Comparison of ENCODE assay signal across 8 mouse cellular contexts in the genomic region with DNA sequence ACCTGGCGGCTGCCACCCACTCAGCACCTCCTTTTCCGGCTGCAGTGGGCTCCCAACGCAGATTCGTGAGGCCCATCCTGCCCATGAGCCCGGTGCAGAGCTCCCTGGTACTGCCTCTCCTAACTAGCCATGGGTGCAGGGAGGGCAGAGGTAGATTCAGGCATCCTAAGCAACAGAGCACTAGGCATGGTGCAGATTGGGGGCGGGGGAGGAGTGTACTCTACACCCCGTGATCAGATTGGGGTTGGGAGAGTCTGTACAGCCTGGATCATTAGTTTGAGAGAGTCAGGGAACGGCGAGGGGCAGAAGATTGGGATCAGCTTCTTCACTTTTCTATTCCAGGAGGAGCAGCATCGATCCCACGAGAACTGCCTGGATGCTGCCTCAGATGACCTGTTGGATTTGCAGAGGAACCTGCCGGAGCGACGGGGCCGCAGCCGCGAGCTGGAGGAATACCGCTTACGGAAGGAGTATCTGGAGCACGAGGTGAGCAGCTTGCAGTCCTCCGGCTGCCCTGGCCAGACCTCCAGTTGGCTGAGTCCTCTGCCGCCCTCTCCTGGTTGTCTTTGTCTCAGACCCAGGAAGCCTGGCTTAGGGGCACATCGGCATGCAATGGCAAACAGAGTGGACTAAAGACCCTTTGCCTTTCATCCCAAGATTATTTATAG. TPM values are rescaled to one million over a fixed set of nuclear protein-coding genes. Genes with fewer than 3 reads are reported as not detected.
DNase-seq lines count a peak whose midpoint lies in the region; ATAC-seq lines count a peak whose summit lies in the region.

No protein-coding gene starts in this region.

- H3K27me3 ChIP-seq in embryonic facial prominence, embryonic 11.5 days (ENCODE audit: control insufficient read depth, insufficient read depth, low read length) = no peaks in the 10 kb centered on the region
- H3K27me3 ChIP-seq in heart, embryonic 11.5 days (ENCODE audit: control insufficient read depth, insufficient read depth, low read length) = peaks cover 16% of the 10 kb centered on the region
- no peaks in the 10 kb centered on the region for H3K27me3 ChIP-seq in liver, embryonic 15.5 days
- H3K27me3 ChIP-seq in neural tube, embryonic 11.5 days (ENCODE audit: control insufficient read depth, insufficient read depth, low read length) = 0 out of 2 replicates have a peak, but pooled peaks cover 2% of the 10 kb centered on the region
- no peaks in the 10 kb centered on the region for H3K27me3 ChIP-seq in stomach, embryonic 15.5 days (replicated peaks)

- no peaks in the 10 kb centered on the region for H3K4me1 ChIP-seq in embryonic facial prominence, embryonic 11.5 days (ENCODE audit: control insufficient read depth, insufficient read depth, low read length)
- 0 out of 2 replicates have a peak, but pooled peaks cover 2% of the 10 kb centered on the region for H3K4me1 ChIP-seq in heart, embryonic 11.5 days (ENCODE audit: control insufficient read depth, insufficient read depth, low read length)
- H3K4me1 ChIP-seq in liver, embryonic 15.5 days (replicated peaks) = no peaks in the 10 kb centered on the region
- peaks cover 4% of the 10 kb centered on the region; the same call in 1 of the 2 replicates for H3K4me1 ChIP-seq in neural tube, embryonic 11.5 days (ENCODE audit: control insufficient read depth, insufficient read depth, low read length)
- no peaks in the 10 kb centered on the region; the same call in 1 of the 2 replicates for H3K4me1 ChIP-seq in stomach, embryonic 15.5 days

- WGBS in embryonic facial prominence, embryonic 11.5 days = 10% methylated on average over 23 of the region's 23 CpGs
- WGBS in heart, embryonic 11.5 days (ENCODE audit: insufficient replicate concordance) = 9% methylated on average over 23 of the region's 23 CpGs
- WGBS in liver, embryonic 15.5 days (ENCODE audit: insufficient replicate concordance) = 50% methylated on average over 23 of the region's 23 CpGs
- 13% methylated on average over 23 of the region's 23 CpGs for WGBS in neural tube, embryonic 11.5 days
- 14% methylated on average over 23 of the region's 23 CpGs for WGBS in stomach, embryonic 15.5 days

- no peak overlapping the region for H3K27ac ChIP-seq in embryonic facial prominence, embryonic 11.5 days (replicated peaks; ENCODE audit: low read depth, low read length)
- H3K27ac ChIP-seq in heart, embryonic 11.5 days (ENCODE audit: low read depth, low read length) = no peak overlapping the region
- no peak overlapping the region for H3K27ac ChIP-seq in liver, embryonic 15.5 days (replicated peaks)
- H3K27ac ChIP-seq in neural tube, embryonic 11.5 days (ENCODE audit: low read depth, low read length) = no peak overlapping the region
- H3K27ac ChIP-seq in stomach, embryonic 15.5 days = no peak overlapping the region

- DNase-seq in 416B (ENCODE audit: low read depth) = peak; percentile 64
- DNase-seq in adrenal gland, postnatal 14 days = peak; percentile 87
- DNase-seq in embryonic facial prominence, embryonic 11.5 days (ENCODE audit: low spot score) = peak; percentile 86
- DNase-seq in kidney, adult 9 months = peak; percentile 84
- peak; percentile 84 for DNase-seq in neural tube, embryonic 11.5 days (ENCODE audit: low spot score)

- H3K36me3 ChIP-seq in embryonic facial prominence, embryonic 11.5 days (replicated peaks; ENCODE audit: control insufficient read depth, insufficient read depth, low read depth, low read length) = no peaks in the 10 kb centered on the region
- H3K36me3 ChIP-seq in heart, embryonic 11.5 days (ENCODE audit: control insufficient read depth, insufficient read depth, low read length) = no peaks in the 10 kb centered on the region
- H3K36me3 ChIP-seq in liver, embryonic 15.5 days (replicated peaks) = peaks cover 71% of the 10 kb centered on the region
- H3K36me3 ChIP-seq in neural tube, embryonic 11.5 days (ENCODE audit: control insufficient read depth, insufficient read depth, low read length) = no peaks in the 10 kb centered on the region
- H3K36me3 ChIP-seq in stomach, embryonic 15.5 days = no peaks in the 10 kb centered on the region

- no peak overlapping the region for H3K9ac ChIP-seq in embryonic facial prominence, embryonic 11.5 days (replicated peaks; ENCODE audit: low read length)
- 0 out of 2 replicates have a peak overlapping the region, but pooled peaks have one; percentile 4 for H3K9ac ChIP-seq in heart, embryonic 11.5 days (ENCODE audit: low read depth, low read length)
- no peak overlapping the region for H3K9ac ChIP-seq in liver, embryonic 15.5 days
- H3K9ac ChIP-seq in neural tube, embryonic 11.5 days (ENCODE audit: low read length) = peak overlapping the region; percentile 38; the same call in 1 of the 2 replicates
- H3K9ac ChIP-seq in stomach, embryonic 15.5 days = no peak overlapping the region

- no peak overlapping the region for H3K4me3 ChIP-seq in embryonic facial prominence, embryonic 11.5 days (ENCODE audit: low read depth, low read length)
- no peak overlapping the region for H3K4me3 ChIP-seq in heart, embryonic 11.5 days (ENCODE audit: low read depth, low read length)
- no peak overlapping the region for H3K4me3 ChIP-seq in liver, embryonic 15.5 days (replicated peaks)
- peak overlapping the region; percentile 2; the same call in 1 of the 2 replicates for H3K4me3 ChIP-seq in neural tube, embryonic 11.5 days (ENCODE audit: low read depth, low read length)
- H3K4me3 ChIP-seq in stomach, embryonic 15.5 days (replicated peaks) = peak overlapping the region; percentile 19; the same call in 1 of the 2 replicates

- ATAC-seq in embryonic facial prominence, embryonic 11.5 days (replicated peaks; ENCODE audit: insufficient number of reproducible peaks, low FRiP score, low TSS enrichment, low read depth) = peak; percentile 58; the same call in 1 of the 2 replicates
- peak; percentile 41; the same call in 1 of the 2 replicates for ATAC-seq in heart, embryonic 11.5 days (replicated peaks; ENCODE audit: insufficient number of reproducible peaks, low FRiP score, low TSS enrichment)
- peak; percentile 57 for ATAC-seq in liver, embryonic 15.5 days (ENCODE audit: insufficient read depth)
- ATAC-seq in neural tube, embryonic 11.5 days (ENCODE audit: insufficient read depth, low FRiP score, low TSS enrichment) = peak; percentile 71; the same call in 1 of the 2 replicates
- ATAC-seq in stomach, embryonic 15.5 days (ENCODE audit: insufficient read depth, low FRiP score, low read depth) = 0 out of 2 replicates have a peak, but pooled peaks have one; percentile 56

- H3K4me2 ChIP-seq in embryonic facial prominence, embryonic 11.5 days (ENCODE audit: low read depth, low read length) = peak overlapping the region; percentile 38
- H3K4me2 ChIP-seq in heart, embryonic 11.5 days = peak overlapping the region; percentile 55
- H3K4me2 ChIP-seq in liver, embryonic 15.5 days = peak overlapping the region; percentile 20; the same call in 1 of the 2 replicates
- H3K4me2 ChIP-seq in neural tube, embryonic 11.5 days (ENCODE audit: low read depth) = peak overlapping the region; percentile 39
- peak overlapping the region; percentile 60 for H3K4me2 ChIP-seq in stomach, embryonic 15.5 days

- H3K9me3 ChIP-seq in embryonic facial prominence, embryonic 11.5 days (replicated peaks; ENCODE audit: control insufficient read depth, low read length) = no peaks in the 10 kb centered on the region
- no peaks in the 10 kb centered on the region for H3K9me3 ChIP-seq in heart, embryonic 11.5 days (replicated peaks; ENCODE audit: control insufficient read depth, low read length)
- no peaks in the 10 kb centered on the region for H3K9me3 ChIP-seq in liver, embryonic 15.5 days (replicated peaks)
- H3K9me3 ChIP-seq in neural tube, embryonic 11.5 days (ENCODE audit: control insufficient read depth, low read length) = no peaks in the 10 kb centered on the region
- no peaks in the 10 kb centered on the region for H3K9me3 ChIP-seq in stomach, embryonic 15.5 days

RNA-seq across cellular contexts. Expression of gene Psd4, which starts 38.1 kb away (rescaled TPM):
- total RNA-seq in adrenal gland, postnatal 14 days (2021) = 3.7 and 7.9 TPM in 2 replicates
- polyA plus RNA-seq in embryonic facial prominence, embryonic 11.5 days (2014; fragmentation: Nextera tagmentation; extraction: Ambion mirVana) = 1.3 and 1.6 TPM in 2 replicates
- polyA plus RNA-seq in heart, embryonic 11.5 days (2014; fragmentation: Nextera tagmentation; extraction: Ambion mirVana) = 0.42 and 0.46 TPM in 2 replicates
- polyA plus RNA-seq in liver, embryonic 15.5 days (2015; fragmentation: Nextera tagmentation; extraction: Ambion mirVana) = 7.6 and 8.1 TPM in 2 replicates
- polyA plus RNA-seq in neural tube, embryonic 11.5 days (2014; fragmentation: Nextera tagmentation; extraction: Ambion mirVana) = 0.65 and 1.2 TPM in 2 replicates
- 6.3 and 6.4 TPM in 2 replicates for polyA plus RNA-seq in stomach, embryonic 15.5 days (2015; fragmentation: Nextera tagmentation; extraction: Ambion mirVana)

Comparison
In these comparisons a context has a peak if more than half of its experiments do, and no peak if none do; other contexts are left out.
1. H3K4me3 ChIP-seq: peak in neural tube, embryonic 11.5 days (single experiment) and stomach, embryonic 15.5 days (single experiment); none in embryonic facial prominence, embryonic 11.5 days (single experiment), heart, embryonic 11.5 days (single experiment) and liver, embryonic 15.5 days (single experiment).
2. H3K9ac ChIP-seq: peak in heart, embryonic 11.5 days (single experiment) and neural tube, embryonic 11.5 days (single experiment); none in embryonic facial prominence, embryonic 11.5 days (single experiment), liver, embryonic 15.5 days (single experiment) and stomach, embryonic 15.5 days (single experiment).
3. Peak in every context shown above with its lines, with median percentiles within 50 percentile points of each other: DNase-seq, ATAC-seq and H3K4me2 ChIP-seq.